Mouse (Mus musculus): ENCODE data around the gene Aven.

The Aven gene

DNA sequence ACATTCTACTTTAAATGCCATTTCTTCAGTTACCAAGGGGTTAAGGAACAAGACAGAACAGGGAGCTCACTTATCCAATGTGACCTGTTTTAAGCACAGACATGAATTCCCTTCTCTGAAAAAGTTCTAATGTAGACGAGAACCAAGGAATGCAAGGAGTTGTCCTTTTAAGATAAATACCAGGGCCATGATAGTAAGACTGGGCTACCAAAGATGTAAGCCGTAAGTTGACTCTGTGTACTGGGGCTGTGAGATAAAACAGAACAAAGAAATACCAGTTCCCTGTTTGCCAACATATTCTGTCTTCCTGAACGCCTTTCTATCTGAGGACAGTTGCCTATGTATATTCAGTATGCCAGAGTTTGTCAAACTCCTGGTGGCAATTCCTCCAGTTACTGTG, 176.7 kb downstream of the Aven start:
- no peak for DNase-seq (ENCODE audit: low read depth, low spot score)

DNA sequence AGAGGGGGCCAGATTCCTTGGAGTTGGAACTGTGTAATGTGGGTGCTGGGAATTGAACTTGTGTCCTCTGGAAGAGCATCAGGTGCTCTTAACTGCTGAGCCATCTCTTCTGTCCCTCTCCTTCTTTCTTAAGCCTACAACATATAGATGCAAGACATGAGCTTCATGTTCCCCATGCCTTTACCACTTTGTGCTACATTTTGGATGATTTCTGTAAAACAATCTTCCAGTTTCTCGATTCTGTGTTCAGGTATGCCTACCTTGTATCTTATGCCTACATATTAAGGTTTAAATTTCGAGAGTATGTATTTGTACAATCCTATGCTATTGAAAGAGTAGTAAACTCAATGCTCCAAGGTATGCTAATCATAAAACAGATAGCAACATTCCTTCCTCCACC, 183.4 kb downstream of the Aven start:
- no peak for DNase-seq (ENCODE audit: low read depth, low spot score)

GRCm38 (mm10) chr2:112676721-112677120, 184.0 kb downstream of the Aven start:
- no peak for DNase-seq (ENCODE audit: low read depth, low spot score)

DNA sequence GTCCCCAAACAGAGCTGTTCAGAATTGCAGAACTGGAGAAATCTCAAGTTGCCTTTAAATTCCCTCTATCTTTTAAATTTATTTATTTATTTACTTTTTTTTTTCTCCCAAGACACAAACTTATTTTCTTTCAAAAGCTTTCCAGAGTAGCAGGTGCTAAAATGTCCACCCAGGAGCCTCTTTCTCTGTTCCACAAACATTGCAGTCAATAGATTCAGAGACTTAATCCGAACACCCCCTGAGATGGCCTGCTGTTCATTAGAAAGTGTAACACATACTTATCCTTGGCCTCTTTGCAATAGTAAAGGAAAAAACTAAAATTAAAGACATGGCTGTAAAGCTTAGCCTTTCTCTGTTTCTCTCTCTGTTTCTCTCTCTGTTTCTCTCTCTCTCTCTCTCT, 184.5 kb downstream of the Aven start:
- DNase-seq (ENCODE audit: low read depth, low spot score), result no peak

GRCm38 (mm10) chr2:112681817-112682216, 189.1 kb downstream of the Aven start:
- no peak for DNase-seq (ENCODE audit: low read depth, low spot score)
